Mouse (Mus musculus): ENCODE results near the gene Brd1.

DNA sequence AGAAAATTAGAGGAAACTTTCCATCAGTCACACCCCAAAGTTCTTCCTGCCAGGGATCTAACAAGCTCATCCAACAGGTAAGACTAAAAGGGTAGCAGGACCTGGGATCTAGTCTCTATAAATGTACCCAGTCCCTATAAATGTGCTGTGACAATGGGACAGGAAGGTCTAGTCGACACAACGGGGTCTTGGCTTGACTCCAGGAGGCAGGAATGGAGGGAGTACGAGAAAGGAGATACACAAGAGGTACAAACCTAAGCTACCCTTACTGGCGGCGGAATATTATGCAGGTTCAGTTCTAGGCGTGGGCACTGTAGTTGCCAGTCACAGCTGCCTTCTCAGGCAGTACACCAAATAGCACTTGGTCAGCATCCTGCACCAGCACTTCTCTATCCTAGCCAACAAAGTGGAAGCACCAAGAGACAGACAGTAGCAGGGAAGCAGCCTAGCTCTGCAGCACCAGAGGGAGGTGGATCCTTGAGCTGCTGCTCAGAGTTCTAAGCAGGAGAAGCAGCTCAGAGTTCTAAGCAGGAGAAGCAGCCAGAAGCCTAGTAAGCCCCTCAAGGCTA lies 19.9 kb downstream of the Brd1 start:
- TF ChIP-seq TAL1 (IDR thresholded peaks at IDR 0.05; ENCODE audit: low read length), result no peak
- TF ChIP-seq GATA1 (IDR thresholded peaks at IDR 0.05; ENCODE audit: low read length), result no peak
